Mouse (Mus musculus) stomach, embryonic 14.5 days (tissue): ENCODE data around the gene Ern1. TPM values are rescaled to one million over a fixed set of nuclear protein-coding genes. Genes with fewer than 3 reads are reported as not detected.

ENCODE experiments used
- ATAC-seq: fragments of 200-750 bp; cut with Nextera tagmentation; 2 replicates; pipeline ENCODE4 v1.8.0; 2017; ENCODE audit warnings: low read depth, moderate TSS enrichment; ENCODE audit not compliant: insufficient number of reproducible peaks, insufficient read depth, low FRiP score
- H3K27ac ChIP-seq: fragments of 300-500 bp; sonication (generic); 2 replicates; pipeline ENCODE4 v1.5.1; 2014; ENCODE audit warnings: mild to moderate bottlenecking, low read length, moderate library complexity, mixed read lengths
- H3K27me3 ChIP-seq: fragments of 300-500 bp; sonication (generic); 2 replicates; pipeline ENCODE4 v1.6.1; 2014; ENCODE audit warnings: low read length, control low read depth, mixed read lengths; ENCODE audit not compliant: control insufficient read depth, insufficient read depth
- H3K36me3 ChIP-seq: fragments of 300-500 bp; sonication (generic); 2 replicates; pipeline ENCODE4 v1.6.1; 2014; ENCODE audit warnings: mild to moderate bottlenecking, control low read depth, low read length, moderate library complexity, mixed read lengths; ENCODE audit not compliant: control insufficient read depth, insufficient read depth
- H3K4me1 ChIP-seq: fragments of 300-500 bp; sonication (generic); 2 replicates; pipeline ENCODE4 v1.6.1; 2014; ENCODE audit warnings: low read length, control low read depth, mixed read lengths; ENCODE audit not compliant: control insufficient read depth, insufficient read depth
- H3K4me2 ChIP-seq: fragments of 300-500 bp; sonication (generic); replicated peaks from 2 replicates; pipeline ENCODE4 v1.6.1; 2014; ENCODE audit warnings: low read depth, low read length, control low read depth
- H3K4me3 ChIP-seq: fragments of 300-500 bp; sonication (generic); 2 replicates; pipeline ENCODE4 v1.5.1; 2014; ENCODE audit warnings: low read depth, low read length, control low read depth
- H3K9ac ChIP-seq: fragments of 300-500 bp; sonication (generic); replicated peaks from 2 replicates; pipeline ENCODE4 v1.6.1; 2014; ENCODE audit warnings: low read depth, mild to moderate bottlenecking, control low read depth, low read length, moderate library complexity, mixed read lengths
- H3K9me3 ChIP-seq: fragments of 300-500 bp; sonication (generic); 2 replicates; pipeline ENCODE4 v1.6.1; 2016; ENCODE audit warnings: low read depth, low read length, control low read depth; ENCODE audit not compliant: control insufficient read depth
- WGBS: fragments of 180-500 bp; shearing (Covaris S2); extraction: QIAGEN DNeasy Blood & Tissue Kit; methylation state at CpG from one replicate; pipeline ENCODE4 v1.1.7; 2014; 5-methylcytosine and 5-hydroxymethylcytosine counted together
- polyA plus RNA-seq: library from polyadenylated mRNA; unstranded; fragments of >200 nt; fragmentation: Nextera tagmentation; extraction: Ambion mirVana; gene quantifications from 2 replicates; pipeline ENCODE4 v1.2.1, GENCODE M21; 2014

Ern1 gene
- polyA plus RNA-seq, 1 experiment from 2014 or later: 7.6 TPM

DNA sequence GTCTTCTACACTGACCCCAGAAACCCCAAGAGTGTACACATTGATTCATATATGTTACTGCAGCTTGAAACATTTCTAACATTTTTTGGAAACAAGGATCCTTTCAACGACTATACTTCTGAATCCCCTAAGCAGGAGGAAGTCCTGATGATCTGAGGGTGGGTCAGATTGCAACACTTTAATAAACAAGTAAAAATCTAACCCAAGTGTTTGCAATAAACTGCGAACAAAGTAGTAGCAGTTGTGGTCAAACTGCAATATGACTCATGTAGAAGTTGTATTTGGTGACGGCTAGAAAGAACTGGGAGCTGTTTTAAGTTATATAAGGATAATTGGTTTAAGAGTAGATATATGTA is 7.1 kb downstream of the Ern1 start:
- Histone ChIP-seq H3K9ac (no peak overlapping the region), H3K27ac (no peak overlapping the region), H3K9me3 (no peaks in the 10 kb centered on the region), H3K36me3 (no peaks in the 10 kb centered on the region), H3K4me3 (no peak overlapping the region), H3K27me3 (no peaks in the 10 kb centered on the region), H3K4me1 (no peaks in the 10 kb centered on the region), H3K4me2 (no peak overlapping the region)
- WGBS: 71% methylated on average over 3 of the region's 3 CpGs
- no peak for ATAC-seq

DNA sequence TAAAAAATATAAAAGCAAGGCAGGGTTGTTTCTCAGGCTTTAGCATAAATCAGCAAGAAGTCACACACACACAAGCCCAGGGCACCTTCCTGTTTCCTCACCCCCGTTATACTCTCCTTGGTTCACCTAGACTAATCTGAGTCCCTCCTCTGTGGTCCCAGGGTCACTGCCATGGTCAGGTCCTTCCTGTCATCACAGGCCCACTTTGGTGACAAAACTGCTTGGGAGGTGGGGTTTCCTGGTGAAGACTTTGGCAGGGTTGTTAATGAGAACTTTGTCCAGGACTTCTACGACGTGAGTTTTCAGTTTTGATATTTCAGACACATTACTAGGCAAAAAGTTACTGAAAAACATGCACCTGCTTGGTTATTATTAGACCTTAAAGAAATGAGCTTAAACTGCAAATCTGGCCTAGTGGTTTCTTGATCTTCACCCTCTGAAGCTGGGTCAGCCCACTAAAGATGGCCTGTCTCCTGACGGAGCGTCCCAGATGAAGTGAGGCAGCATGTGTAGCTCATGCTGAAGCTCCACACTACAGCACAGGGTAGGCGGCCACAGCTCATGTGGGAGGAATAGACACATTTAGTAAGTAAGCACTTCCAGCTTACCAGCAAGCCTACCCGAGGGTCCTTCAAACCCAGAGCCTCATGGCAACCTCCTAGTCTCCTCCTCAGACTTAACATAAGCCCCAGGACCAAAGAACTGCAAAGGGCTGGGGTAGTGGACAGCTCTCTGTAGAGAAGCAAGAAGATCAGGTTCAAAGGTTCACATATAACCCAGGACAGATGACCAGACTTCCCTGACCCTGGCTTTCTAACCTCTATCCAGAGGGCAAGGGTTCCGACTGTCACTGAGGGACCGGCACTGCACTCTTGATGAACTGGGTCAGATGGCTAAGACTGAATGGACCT is 7.8 kb downstream of the Ern1 start:
- no peak for ATAC-seq

DNA sequence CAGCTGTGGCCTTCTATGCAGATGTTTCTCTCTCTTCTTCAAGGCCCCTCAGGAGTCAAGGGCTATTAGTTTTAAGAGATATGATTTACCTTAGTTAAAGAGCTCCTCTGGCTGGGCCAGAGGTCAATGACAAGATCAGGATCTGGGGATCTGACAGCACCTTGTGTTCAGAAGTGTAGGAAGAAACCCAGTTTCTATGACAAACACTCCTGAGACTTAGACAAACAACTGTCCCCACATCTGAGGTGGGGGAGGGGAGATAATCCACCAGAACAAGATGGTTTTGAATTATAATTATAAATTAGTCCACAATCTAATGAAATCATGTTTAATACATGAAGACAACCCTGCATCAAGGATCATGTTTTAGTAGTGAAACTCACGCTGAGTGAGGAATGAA is 8.9 kb downstream of the Ern1 start:
- H3K27ac ChIP-seq: no peak overlapping the region
- H3K4me1 ChIP-seq: no peaks in the 10 kb centered on the region
- H3K9me3 ChIP-seq: no peaks in the 10 kb centered on the region
- no peak overlapping the region for H3K4me2 ChIP-seq
- 38% methylated on average over 1 of the region's 1 CpGs for WGBS
- H3K27me3 ChIP-seq: no peaks in the 10 kb centered on the region
- no peak overlapping the region for H3K9ac ChIP-seq
- H3K36me3 ChIP-seq: no peaks in the 10 kb centered on the region
- H3K4me3 ChIP-seq: no peak overlapping the region
- ATAC-seq: no peak

More for the DNA sequence above, 7.8 kb downstream of the Ern1 start:
- H3K4me1 ChIP-seq: no peaks in the 10 kb centered on the region
- H3K27me3 ChIP-seq: no peaks in the 10 kb centered on the region
- 80% methylated on average over 9 of the region's 9 CpGs for WGBS
- no peaks in the 10 kb centered on the region for H3K9me3 ChIP-seq
- no peaks in the 10 kb centered on the region for H3K36me3 ChIP-seq
- H3K4me2 ChIP-seq: no peak overlapping the region
- no peak overlapping the region for H3K27ac ChIP-seq
- H3K9ac ChIP-seq: no peak overlapping the region
- H3K4me3 ChIP-seq: no peak overlapping the region

DNA sequence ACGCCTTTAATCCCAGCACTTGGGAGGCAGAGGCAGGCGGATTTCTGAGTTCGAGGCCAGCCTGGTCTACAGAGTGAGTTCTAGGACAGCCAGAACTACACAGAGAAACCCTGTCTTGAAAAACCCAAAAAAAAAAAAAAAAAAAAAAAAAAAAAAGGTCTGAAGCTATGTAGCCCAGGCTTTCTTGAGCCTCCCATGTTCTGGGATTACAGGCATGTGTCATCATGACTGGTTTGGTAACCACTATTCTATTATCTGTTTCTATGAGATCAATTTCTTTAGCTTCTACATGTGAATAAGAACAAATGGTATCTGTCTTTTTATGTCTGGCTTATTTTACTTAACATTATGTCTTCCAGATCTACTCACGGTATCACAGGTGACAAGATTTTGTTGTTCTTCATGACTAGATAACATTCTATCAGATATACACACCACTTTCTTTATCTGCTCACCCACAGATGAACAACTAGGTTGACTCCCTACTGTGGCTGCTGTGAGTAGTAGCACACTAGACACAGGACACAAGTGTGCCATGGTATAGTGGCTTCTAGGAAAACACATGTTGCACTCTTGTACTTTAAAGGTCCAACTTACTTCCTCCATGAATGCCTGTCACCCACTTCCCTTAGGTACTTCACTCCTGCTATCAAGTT is 10.0 kb downstream of the Ern1 start:
- H3K4me3 ChIP-seq: no peak overlapping the region
- no peaks in the 10 kb centered on the region for H3K9me3 ChIP-seq
- H3K27me3 ChIP-seq: no peaks in the 10 kb centered on the region
- no peaks in the 10 kb centered on the region for H3K4me1 ChIP-seq
- no peak overlapping the region for H3K27ac ChIP-seq
- H3K4me2 ChIP-seq: no peak overlapping the region
- no peak for ATAC-seq
- no peak overlapping the region for H3K9ac ChIP-seq
- 94% methylated on average over 3 of the region's 4 CpGs for WGBS
- no peaks in the 10 kb centered on the region for H3K36me3 ChIP-seq

DNA sequence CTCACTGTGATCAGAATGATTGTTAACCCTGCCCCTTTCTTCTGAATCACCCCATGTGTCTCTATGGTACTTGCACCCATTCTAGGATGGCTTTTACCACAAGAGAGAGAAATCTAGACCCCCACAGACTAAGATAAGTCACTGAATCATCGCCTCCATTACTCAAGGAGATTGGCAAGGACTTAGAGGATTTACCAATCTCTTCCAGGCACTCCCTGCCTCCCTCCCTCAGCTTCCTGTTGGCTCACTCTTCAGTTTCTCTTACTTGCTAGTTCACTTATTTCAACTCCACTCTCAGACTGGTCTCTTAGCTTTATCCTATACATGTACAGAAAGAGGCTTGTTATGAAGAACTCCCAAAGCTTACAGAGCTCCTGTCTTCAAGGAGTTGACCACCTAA is 12.3 kb downstream of the Ern1 start:
- WGBS: 87% methylated on average over 1 of the region's 1 CpGs
- H3K36me3 ChIP-seq: no peaks in the 10 kb centered on the region
- H3K4me3 ChIP-seq: no peak overlapping the region
- no peak overlapping the region for H3K27ac ChIP-seq
- no peaks in the 10 kb centered on the region for H3K27me3 ChIP-seq
- no peak overlapping the region for H3K4me2 ChIP-seq
- H3K9me3 ChIP-seq: no peaks in the 10 kb centered on the region
- no peaks in the 10 kb centered on the region for H3K4me1 ChIP-seq
- ATAC-seq: no peak
- no peak overlapping the region for H3K9ac ChIP-seq

DNA sequence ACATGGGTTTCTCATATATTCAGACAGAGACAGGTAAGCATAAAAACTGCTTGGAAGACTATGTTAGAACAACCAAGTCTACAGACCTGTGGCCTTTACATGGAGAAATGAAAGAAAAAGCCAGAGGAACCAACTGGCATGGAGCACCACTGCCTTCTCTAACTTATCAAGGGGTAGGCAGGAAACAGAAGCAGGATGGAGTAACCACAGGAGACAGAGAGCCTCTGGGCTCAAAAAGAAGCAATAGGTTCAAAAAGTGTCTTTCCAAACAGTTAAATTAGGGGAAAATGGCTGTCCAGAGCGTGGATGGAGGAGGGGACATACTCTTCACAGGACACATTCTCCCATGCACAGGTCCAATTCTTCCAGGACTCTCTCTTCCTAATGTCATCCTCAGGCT is 16.0 kb downstream of the Ern1 start:
- Histone ChIP-seq H3K9me3 (no peaks in the 10 kb centered on the region), H3K4me2 (no peak overlapping the region), H3K4me3 (no peak overlapping the region), H3K27ac (no peak overlapping the region), H3K4me1 (no peaks in the 10 kb centered on the region), H3K36me3 (no peaks in the 10 kb centered on the region), H3K9ac (no peak overlapping the region), H3K27me3 (no peaks in the 10 kb centered on the region)
- no peak for ATAC-seq
- WGBS: 89% methylated on average over 1 of the region's 1 CpGs

DNA sequence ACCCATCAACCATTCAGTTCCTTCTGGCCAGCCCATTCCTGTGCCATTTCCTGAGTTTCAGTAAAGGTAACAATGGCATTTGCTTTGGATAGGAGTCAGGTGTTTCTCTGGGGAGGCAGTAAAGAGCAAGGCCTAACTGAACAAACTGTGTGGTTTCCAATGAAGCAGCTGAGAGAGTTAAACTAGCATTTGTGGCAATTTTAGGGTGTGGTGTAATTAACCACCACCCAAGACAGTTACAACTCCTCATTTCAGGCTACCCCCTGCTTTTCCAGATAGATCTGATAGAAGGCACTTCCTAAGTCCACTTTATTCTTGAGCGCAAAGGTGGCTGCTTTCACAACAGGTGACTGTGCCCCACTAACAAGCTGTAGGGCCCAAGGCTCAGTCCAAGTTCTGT is 19.1 kb downstream of the Ern1 start:
- no peak for ATAC-seq
- no peaks in the 10 kb centered on the region for H3K9me3 ChIP-seq
- no peaks in the 10 kb centered on the region for H3K36me3 ChIP-seq
- H3K4me3 ChIP-seq: no peak overlapping the region
- no peak overlapping the region for H3K4me2 ChIP-seq
- no peak overlapping the region for H3K9ac ChIP-seq
- WGBS: 97% methylated on average over 1 of the region's 1 CpGs
- H3K27me3 ChIP-seq: no peaks in the 10 kb centered on the region
- no peaks in the 10 kb centered on the region for H3K4me1 ChIP-seq
- H3K27ac ChIP-seq: no peak overlapping the region

DNA sequence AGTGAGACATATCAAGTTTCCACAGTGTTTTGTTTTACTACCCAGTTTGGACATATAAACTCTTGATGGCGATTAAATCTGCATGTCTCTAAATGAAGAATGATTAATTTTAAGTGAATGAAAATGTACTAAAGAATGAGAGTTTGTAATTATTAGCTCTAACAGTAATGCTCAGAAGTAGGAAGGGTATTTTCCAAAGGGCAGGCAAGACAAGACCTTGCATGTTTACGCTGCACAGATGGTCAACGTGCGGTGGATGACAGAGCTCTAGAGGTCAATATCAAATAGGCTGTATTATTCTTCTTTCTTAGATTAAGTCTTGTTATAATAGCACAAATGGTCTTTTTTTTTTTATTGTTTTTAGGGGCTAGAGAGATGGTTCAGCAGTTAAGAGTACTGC is 21.7 kb downstream of the Ern1 start:
- H3K9ac ChIP-seq: no peak overlapping the region
- no peaks in the 10 kb centered on the region for H3K27me3 ChIP-seq
- H3K4me1 ChIP-seq: no peaks in the 10 kb centered on the region
- no peak overlapping the region for H3K4me3 ChIP-seq
- H3K4me2 ChIP-seq: no peak overlapping the region
- ATAC-seq: no peak
- H3K9me3 ChIP-seq: no peaks in the 10 kb centered on the region
- H3K27ac ChIP-seq: no peak overlapping the region
- H3K36me3 ChIP-seq: no peaks in the 10 kb centered on the region
- WGBS: 70% methylated on average over 4 of the region's 4 CpGs
